Mouse (Mus musculus): Measurements from ENCODE around the gene Rtn4ip1.

Gene Rtn4ip1

GRCm38 (mm10) chr10:43995858-43996650 is 94.4 kb downstream of the Rtn4ip1 start:
- in situ Hi-C loops (cut with MboI; ENCODE audit: low pct_unique_long_range_greater_than_20kb in 1 of 2, low sequenced_read_pairs in 2 of 2, unreplicated experiment in 1 of 2) = no loop called here

GRCm38 (mm10) chr10:43997276-43997675 is 95.7 kb downstream of the Rtn4ip1 start:
- in situ Hi-C loops (cut with MboI; ENCODE audit: low pct_unique_long_range_greater_than_20kb in 1 of 2, low sequenced_read_pairs in 2 of 2, unreplicated experiment in 1 of 2) = no loop called here

GRCm38 (mm10) chr10:43998023-43998422 is 96.4 kb downstream of the Rtn4ip1 start:
- in situ Hi-C loops (cut with MboI; ENCODE audit: low pct_unique_long_range_greater_than_20kb in 1 of 2, low sequenced_read_pairs in 2 of 2, unreplicated experiment in 1 of 2) = no loop called here

GRCm38 (mm10) chr10:43998503-43999082 is 97.0 kb downstream of the Rtn4ip1 start:
- in situ Hi-C loops (cut with MboI; ENCODE audit: low pct_unique_long_range_greater_than_20kb in 1 of 2, low sequenced_read_pairs in 2 of 2, unreplicated experiment in 1 of 2) = no loop called here

GRCm38 (mm10) chr10:44000156-44000865 is 98.7 kb downstream of the Rtn4ip1 start:
- in situ Hi-C loops (cut with MboI; ENCODE audit: low pct_unique_long_range_greater_than_20kb in 1 of 2, low sequenced_read_pairs in 2 of 2, unreplicated experiment in 1 of 2) = no loop called here

- in situ Hi-C loops (cut with MboI; ENCODE audit: low pct_unique_long_range_greater_than_20kb in 1 of 2, low sequenced_read_pairs in 2 of 2, unreplicated experiment in 1 of 2) = no loop called here
These were observed 100.7 kb downstream of the Rtn4ip1 start for GRCm38 (mm10) chr10:44002004-44002940.

- in situ Hi-C loops (cut with MboI; ENCODE audit: low pct_unique_long_range_greater_than_20kb in 1 of 2, low sequenced_read_pairs in 2 of 2, unreplicated experiment in 1 of 2) = no loop called here
These were observed 101.5 kb downstream of the Rtn4ip1 start for GRCm38 (mm10) chr10:44002995-44003524.

GRCm38 (mm10) chr10:44003551-44004151 is 102.0 kb downstream of the Rtn4ip1 start:
- in situ Hi-C loops (cut with MboI; ENCODE audit: low pct_unique_long_range_greater_than_20kb in 1 of 2, low sequenced_read_pairs in 2 of 2, unreplicated experiment in 1 of 2) = no loop called here

- in situ Hi-C loops (cut with MboI; ENCODE audit: low pct_unique_long_range_greater_than_20kb in 1 of 2, low sequenced_read_pairs in 2 of 2, unreplicated experiment in 1 of 2) = no loop called here
These were observed 102.7 kb downstream of the Rtn4ip1 start for GRCm38 (mm10) chr10:44004221-44004751.

- in situ Hi-C loops (cut with MboI; ENCODE audit: low pct_unique_long_range_greater_than_20kb in 1 of 2, low sequenced_read_pairs in 2 of 2, unreplicated experiment in 1 of 2) = no loop called here
These were observed 104.4 kb downstream of the Rtn4ip1 start for GRCm38 (mm10) chr10:44005677-44006641.
